Mouse (Mus musculus) ES-Bruce4 (cell line): Measurements from ENCODE around the gene Wdr46.

Experiments
- CTCF ChIP-seq: IDR thresholded peaks from one replicate; pipeline ENCODE4 v1.8.1; 2011; ENCODE audit warnings: low read depth, low read length
- EP300 ChIP-seq: IDR thresholded peaks from 2 replicates; pipeline ENCODE4 v1.6.1; 2011; ENCODE audit warnings: low read depth, low read length; ENCODE audit not compliant: insufficient read depth

- TF ChIP-seq EP300 (no peak), CTCF (no peak)
Measured at GRCm38 (mm10) chr17:33930280-33931158, 9.9 kb upstream of the Wdr46 start.
